Mouse (Mus musculus): ENCODE data around the gene Zbtb7b.
A peak's percentile ranks its signal among the peaks of the same experiment; 100 is the strongest.

The Zbtb7b gene

DNA sequence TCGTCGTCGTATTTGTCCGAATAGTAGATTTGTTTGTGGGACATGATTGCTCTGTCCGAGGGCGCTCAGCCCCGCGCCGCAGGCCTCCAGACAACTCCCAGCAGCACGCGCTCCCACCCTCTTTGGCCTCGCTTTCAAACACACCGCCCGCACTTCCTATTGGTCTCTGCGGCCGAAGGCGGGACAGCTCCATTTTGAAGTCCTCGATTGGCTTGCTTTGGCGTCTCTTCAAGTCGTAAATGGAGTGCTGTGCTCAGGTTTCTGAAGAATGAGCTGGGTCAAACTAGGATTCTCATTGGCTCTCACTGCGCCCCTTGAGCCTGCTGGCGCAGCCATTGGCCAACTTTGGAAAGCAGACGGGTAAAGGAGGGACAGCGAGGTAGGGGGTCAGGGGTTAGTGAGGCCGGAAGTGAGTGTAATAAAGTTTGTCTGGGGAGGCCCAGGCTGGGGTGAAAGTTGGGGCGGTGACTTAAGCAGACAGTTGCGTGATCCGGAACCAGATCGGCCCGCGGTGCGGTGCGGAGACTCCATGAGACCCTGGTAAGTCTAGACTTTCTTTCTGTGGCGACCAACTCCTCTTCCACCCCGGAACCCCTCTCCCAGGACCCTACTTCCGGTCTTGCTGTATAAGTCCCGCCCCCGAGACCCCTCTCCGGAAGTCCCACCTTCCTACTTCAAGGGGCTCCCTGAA is 23.7 kb upstream of the Zbtb7b start, which contains the start of the genes Cks1b and Shc1:
Gene Cks1b, minus strand, starts transcription at position 214 of the 691 bp plus-strand sequence.
Gene Shc1, plus strand, starts transcription at position 274 of the 691 bp plus-strand sequence.
- DNase-seq, result peak; percentile 95

DNA sequence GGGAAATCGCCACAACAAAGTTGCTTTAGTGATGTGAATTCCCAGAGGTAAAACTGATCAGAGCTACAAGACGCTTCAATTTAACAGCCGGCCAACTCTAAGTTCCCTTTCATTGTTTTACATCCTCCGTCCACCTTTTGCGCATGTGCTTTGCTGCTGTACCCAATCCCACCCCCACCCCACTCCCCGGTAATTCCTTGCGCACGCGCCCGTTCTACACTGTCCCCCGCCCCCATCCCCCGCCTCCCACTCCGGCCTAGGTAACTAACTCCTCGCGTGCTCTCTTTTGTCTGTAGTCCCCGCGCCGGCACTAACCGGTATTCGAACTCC is 23.2 kb upstream of the Zbtb7b start:
- DNase-seq, result no peak

DNA sequence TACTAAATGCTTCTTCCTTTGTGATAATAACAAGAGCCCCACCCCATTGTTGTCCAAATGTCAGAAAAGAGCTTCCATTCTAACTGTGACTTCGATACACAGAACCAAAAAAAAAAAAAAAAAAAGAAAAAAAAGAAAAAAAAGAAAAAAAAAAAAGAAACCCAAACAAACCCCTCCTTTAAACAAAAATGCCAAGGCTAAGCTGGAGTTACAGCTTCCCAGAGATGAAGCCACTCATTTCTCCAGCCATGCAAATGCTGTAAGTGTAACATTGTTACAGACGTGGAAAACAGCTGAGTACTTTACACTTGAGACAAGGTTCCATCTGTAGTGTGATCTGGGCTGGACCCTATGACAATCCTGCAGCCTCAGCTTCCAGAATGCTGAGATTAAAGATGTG is 22.6 kb upstream of the Zbtb7b start:
- no peak for DNase-seq

DNA sequence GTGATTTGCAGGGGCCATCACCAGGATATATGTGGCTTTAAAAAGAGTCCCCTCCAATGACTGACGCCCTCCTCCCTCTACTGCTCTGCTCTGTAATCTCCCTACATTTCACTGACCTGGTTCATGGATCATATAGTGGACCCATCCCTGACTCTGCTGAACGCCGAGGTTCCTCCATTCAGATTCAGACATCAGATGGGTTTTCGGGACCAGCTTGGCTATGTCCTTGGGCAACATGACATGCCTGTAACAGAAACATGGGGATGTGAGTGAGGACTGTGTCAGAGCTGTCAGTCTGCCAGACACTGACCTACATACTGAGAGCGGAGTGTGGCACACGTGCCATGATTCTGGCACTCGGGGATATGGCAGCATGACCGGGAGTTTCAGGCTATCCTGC is 21.6 kb upstream of the Zbtb7b start:
- DNase-seq, result no peak

DNA sequence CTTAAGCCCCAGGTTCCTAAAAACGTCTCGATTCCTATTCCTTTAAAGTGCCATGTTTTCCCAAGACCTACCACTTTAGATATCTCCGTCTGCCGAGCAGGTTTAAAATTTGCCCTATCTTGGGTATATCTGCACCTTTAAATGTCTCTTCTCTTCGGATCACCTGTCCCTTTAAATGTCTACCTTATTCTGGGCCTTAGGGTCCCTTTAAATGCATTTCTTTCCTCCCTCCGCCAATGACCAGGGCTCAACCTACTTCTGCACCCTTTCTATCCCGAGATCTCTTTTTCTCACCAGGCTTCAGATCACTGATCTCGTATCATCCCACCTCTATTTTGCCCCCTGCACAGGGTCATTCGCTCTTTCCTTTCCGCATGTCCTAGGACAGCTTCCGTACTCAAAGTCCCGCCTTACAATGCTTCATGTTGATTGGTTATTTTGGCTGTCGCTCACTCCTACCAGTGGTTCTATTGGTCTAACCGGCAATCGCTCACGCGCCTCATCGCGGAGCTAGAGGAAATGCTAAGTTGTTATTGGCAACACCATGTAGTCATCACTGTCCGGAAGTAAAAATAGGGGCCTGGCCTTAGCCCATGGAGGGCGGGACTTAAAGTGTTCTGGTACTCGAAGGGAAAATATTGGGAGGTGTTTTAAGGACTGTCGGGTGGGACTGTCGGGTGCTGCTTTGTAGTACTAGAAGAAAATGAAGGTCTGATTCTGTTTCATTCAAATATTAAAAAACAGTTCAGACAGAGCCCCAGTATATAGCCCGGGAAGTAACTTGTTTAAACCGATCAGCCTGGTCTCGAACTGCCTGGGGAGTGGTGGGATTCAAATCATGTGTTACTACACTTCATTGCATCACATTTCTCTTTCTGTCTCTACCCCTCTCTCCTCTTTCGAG is 17.2 kb upstream of the Zbtb7b start, which contains the start of gene Flad1:
Gene Flad1, minus strand, starts transcription at position 381 of the 904 bp plus-strand sequence.
- DNase-seq, result peak; percentile 96

DNA sequence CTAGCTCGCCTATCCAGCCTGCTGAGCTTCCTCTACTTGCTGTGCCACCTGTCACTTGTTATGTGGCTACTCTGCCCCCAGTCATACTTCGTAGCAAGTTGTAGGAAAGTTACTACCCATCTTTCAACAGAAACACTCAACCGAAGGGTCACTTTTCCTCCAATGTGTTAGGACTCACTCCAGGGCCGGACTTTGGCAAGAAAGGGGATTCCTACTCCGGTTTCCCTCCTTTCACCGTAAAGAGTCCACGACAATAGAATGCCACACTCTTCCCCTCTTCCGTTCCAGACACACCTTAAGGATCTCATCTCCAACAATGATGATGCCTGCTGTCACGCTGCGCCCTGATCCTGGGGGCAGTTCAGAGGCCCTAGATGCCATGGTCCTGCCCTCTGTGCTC is 16.3 kb upstream of the Zbtb7b start:
- no peak for DNase-seq

DNA sequence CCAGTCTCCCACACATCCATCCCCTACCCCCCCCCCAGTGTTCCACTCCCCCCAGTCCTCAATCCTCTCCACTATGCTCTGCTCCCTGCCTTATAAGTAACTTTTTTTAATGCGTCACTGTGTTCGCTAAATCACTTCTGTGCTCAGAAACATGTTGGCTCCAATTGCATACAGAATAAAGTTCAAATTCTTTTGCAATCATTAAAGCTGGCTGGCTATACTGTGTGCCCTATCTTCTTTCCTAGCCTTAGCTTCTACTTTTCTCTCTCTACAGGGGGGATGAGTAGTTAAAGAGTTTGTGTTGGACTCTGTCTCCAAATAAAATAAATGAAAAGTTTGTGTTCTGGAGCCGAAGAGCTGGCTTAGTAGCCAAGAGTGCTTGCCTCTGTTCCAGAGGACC is 15.1 kb upstream of the Zbtb7b start:
- no peak for DNase-seq

DNA sequence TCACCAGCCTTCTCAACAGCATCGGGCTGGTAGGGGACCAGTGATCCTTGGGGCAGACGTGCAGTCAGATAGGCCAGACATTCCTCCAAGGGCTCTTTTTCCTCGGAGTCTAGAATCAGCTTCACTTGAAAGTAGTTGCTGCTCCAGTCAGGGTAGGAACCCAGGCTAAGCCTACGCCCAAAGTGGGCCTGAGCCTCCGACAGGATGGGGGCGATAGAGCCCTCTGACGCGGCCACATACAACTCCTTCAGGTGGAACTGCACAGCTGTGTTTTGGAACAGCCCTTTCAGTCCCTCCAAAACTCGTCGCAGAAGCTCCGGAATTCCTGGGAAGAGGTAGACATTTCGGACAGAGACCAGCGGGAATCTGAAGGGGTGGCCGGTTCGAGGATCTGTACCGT is 13.9 kb upstream of the Zbtb7b start:
- DNase-seq, result no peak

DNA sequence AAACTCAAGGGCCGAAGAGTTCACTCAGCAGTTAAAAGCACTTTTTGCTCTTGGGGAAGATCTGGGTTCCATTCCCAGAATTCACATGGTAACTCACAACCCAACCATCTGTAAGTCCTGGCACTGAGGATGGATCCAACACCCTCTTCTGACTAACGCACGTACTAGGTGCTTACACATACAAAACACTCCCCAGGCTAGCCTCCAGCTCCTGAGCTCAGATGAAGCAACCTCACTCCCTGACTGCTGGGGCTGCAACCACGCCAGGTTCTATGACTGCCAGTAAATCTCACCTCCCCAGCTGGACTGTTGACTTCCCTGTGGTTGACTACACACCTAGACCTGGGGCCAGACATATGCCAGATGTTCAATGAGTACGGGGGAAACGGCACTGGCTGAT is 12.3 kb upstream of the Zbtb7b start:
- no peak for DNase-seq

DNA sequence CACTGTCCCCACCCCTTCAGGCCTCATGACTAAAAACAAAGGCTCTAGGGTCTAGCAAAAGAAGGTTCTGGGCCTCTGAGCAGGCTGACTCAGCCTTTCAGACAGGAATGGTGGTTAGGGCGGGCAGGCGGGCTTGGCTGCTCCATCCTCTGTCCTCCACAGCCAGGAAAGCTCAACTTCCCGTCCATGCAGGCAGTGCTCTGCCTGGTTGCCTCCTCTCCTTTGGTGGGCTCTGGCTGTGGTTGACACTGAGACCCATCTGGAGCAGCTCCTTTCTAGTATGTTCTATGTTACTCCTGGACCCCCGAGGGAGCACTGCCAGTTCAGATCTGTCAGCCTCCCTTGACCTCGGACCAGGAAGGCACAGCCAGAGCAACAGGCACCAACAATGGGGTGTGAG is 8.1 kb upstream of the Zbtb7b start, which contains the start of gene Lenep:
Gene Lenep, minus strand, starts transcription at position 101 of the 400 bp plus-strand sequence.
- no peak for DNase-seq

DNA sequence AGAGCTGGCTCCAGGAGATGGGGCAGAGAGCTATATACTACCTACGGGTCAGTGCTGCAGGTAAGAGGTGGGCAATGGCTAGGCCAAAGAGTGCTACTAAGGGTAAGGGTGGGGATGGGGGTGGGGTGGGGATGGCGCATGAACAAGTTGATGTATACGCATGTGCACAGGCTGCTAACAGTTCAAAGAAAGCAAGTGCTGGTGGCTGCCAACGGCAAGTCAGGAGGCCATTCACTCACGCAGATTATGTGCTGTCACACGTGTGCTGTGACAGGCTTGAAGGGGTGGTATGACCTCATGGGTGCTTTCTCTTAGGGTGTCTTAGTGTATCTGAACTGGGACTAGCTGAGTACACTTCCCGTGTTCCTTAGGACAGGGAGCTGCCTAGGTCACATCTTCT is 6.8 kb upstream of the Zbtb7b start:
- no peak for DNase-seq

DNA sequence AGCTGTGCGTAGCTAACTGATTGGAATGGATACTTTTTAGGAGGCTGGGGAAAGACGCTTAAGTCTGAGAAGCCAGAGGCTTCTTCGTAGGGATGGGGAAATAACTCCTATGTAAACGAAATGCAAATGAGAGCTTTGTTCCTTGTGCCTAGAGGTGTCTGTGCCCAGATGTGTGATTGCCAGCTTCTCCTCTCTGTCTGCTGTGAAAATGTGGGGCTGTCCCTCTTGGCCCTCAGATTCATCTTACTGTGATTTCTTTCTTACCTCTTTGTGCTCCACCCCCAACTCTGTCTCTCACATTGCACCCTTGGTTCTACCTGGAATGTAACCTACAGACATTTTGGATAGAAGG is 2.1 kb upstream of the Zbtb7b start:
- no peak for DNase-seq

DNA sequence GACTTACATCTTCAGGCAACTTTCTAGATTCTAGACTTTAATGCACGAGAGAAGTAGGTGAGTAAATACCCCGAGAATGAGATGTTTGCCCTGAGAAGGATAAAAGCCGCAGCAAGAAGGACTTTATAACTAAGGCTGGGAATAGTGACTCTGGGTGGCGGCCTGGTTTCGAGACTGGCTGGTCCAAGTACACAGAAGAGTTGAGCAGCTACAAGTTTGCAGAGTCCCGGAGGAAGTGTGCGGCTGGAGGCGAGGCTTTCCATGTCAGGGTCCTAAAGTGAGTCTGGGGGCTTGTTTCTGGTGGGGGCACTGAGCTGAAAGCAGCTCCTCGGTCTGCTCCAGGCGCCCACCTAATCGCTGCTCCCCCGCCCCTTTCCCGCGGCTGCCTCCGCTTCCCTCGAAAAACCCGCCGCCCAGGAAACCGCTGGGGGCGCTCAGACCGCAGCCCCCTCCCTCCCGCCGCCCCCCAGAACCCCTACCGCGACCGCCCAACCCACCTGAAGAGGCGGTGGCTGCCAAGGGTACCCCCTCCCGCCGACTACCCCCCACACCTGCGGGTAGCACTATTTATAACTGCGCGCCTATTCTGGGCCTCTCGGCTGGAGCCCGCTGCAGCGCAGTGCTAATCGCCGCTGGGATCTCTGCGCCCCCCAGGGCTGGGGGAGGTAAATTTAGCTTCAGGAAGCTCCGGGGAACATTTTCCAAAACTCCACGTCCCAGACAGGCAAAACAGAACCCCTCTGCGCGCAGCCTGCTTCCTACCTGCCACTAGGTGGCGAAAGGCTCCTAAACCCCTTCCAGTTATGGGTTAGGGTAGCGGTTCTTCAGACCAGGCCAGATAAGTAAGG is 1.5 kb upstream of the Zbtb7b start:
- DNase-seq, result peak; percentile 76

DNA sequence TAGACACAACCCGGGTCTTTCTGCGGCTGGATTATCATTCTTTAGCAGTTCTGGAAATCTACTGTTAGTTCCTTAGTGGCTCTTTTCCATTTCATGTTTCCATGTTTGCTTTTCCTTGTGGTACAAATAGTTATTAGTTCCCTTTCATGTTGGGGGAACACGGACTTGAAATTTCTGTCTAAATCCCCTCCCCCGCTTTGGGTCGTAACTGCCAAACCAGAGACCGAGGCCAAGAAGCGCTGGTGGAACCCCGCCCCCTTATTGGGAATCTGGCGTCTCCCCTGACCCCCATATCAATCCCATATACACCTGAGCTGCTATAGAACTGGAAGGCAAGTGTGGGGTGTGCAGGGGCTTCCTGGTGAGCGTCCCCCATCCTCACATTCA is 836 bp upstream of the Zbtb7b start:
- DNase-seq, result no peak

DNA sequence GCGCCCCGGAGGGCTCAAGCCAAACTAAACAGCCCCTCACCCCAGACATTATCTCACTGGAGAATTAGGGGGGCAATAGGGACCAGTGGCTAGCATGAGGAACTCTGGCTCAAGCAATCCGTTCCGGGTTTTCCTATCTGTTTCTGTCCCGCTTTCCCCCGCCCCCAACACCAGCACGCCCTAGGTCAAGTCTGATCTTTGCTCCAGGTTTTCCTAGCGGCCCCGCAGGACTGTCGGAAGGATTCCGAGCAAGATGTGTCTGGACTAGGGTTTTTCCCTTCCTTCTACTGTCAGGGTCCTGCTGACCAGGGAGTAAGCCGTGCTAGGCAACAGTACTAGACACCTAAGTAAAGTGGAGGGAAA is 299 bp upstream of the Zbtb7b start:
- peak; percentile 84 for DNase-seq

DNA sequence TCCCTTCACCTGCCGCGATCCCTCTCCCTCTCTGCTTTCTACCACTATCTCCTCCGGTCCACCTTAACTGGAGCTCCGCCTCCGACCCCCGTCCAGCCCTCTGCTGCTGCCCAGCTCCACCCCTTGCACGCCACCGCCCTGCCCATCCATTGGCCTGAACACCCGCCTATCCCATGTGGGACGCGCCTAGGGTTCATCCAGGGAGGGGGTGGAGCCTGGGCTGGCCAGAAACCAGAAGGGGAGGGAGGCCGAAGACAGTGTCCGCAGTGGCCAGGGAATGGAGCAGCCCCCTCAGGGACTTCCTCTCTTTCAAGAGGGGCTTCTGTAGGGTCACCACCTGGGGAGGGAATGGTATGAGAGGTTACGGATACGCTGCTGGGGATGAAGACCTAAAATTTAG is 971 bp downstream of the Zbtb7b start:
- peak; percentile 98 for DNase-seq

DNA sequence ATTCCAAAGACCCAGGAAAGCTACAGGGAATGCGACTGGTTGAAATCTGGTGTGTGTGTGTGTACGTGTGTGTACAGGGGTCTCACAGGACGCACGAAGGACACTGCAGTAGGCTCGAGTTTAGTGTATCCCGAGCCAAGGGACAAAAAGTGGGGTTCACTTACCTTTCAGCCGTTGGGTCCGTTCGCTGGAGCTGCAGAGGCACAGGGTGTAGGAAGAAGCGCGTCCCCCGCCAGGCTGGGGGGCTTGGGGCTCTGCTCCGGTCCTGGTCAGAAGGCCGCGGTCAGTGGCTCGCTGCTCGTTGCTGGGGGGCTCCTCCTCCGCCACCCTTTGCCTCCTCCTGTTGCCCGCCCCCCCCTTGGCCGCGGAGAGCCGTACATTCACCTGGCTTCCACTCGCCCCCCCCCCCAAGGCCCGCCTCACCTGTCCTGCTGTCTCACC is 1.7 kb downstream of the Zbtb7b start:
- peak; percentile 27 for DNase-seq

DNA sequence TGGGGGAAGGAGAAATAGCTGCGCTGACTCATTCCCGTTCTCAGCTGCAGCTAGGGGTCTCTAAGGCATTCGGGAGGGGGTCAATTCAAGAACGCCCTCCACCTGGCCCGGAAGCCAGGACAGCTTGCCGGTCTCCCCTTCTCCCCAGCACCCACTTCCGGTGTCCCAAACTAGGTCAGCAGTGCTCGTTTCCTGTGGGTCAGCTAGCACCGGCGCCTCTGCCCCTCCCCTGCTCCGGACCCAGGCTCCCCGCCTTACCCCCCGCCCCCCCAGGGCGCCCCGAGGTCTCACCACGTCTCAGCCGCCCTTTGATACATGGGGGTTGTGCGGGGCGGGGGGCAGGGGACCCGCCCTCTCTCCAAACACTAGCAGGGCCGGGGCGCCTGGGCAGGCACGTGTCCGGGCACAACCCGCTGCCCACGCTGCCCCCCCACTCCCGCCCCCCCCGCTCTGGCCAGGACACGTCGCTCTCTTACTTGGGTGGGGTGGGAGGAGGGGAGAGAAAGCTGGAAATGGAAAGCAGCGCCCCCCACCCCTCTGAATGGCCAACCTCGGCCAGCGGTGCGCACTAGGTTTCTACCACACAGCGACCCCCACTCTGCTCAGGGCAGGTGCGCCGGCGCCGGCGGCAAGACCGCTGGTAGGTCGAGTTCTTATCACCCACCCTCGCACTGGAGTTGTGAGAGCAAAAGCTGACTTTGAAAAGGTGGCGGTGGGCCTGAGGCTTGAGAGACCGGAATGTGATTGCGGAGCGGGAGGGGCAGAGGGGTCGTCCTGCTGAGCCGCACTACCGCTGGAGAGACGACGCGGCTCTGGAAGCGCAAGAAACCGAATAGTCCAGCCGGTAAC is 2.7 kb downstream of the Zbtb7b start:
- peak; percentile 59 for DNase-seq

DNA sequence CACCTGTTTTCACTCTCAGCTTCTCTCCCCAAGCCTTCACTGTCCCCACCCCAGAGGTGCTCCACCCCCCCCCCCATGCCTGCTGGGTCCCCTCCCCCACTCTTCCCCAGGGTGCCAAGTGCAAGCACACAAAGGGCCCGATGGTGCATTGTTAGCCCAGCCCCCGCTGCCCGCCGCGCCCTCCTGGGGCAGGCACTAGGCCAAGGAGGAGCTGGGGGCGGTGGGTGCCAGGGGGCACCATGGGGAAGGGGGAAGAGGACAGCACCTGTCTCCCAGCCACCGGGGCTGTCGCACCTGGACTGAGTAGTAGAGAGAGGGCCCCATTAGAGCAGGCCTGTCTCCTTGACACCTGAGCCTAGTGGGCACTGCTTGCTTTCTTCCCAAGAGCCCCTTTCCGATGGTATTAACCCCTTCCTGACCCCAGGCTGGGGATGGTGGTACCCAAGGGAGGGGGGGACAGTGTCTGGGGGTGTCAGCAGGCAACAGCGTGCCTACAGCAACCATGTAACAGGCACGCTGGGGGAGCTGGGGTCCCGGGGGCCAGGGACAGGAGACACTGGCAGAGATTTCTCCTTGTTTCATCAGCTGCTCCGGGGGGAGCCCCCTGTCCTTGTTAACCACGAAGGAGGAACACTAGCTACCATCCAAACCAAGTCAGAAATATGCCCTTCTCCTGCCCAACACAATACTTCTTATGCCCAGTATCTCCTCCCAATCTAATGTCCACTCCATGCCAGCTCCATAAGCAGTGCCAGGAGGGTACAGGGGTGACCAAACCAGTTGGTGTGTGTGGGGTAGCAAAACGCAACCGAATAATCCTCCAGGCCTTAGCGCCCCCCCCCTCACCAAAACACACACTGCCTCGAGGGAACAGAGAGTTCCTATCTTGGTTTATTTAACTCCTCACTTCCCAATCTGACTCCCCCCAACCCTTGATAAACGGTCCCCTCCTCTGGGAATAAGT is 3.6 kb downstream of the Zbtb7b start:
- DNase-seq, result no peak

DNA sequence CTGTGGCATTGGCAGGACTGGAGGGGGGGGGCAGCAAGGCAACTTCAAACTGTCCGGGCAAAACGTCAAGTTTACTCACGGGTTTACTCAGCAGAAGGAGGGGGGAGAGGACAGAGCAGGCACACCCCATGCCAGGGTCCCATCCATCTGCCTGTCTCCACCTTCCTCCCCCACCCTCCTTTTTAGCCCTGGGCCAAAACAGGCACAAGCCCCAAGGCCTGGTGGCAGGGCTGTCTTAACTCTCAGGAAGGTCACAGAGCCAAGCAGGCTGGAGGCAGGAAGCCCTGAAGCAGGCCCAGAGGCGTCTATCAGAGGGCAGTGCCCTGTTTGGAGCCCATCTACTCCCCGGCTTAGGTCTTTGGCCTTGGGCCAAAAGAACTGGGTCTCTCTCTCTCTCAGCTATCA is 4.5 kb downstream of the Zbtb7b start:
- DNase-seq, result no peak
